Mouse (Mus musculus) forebrain, postnatal 0 days (tissue): ENCODE measurements around the gene Gm10118. TPM values are rescaled to one million over a fixed set of nuclear protein-coding genes. Genes with fewer than 3 reads are reported as not detected.

Experiments
- ATAC-seq: fragments of 200-750 bp; cut with Nextera tagmentation; 2 replicates; pipeline ENCODE4 v1.8.0; 2017; ENCODE audit warnings: mild to moderate bottlenecking, moderate library complexity
- DNase-seq: peaks from one replicate; pipeline ENCODE4 v3.0.0-alpha.2; 2015
- H3K27ac ChIP-seq: fragments of 300-500 bp; sonication (generic); 2 replicates; pipeline ENCODE4 v1.5.1; 2014; ENCODE audit warnings: low read depth, mild to moderate bottlenecking, antibody characterized with exemption, low read length, moderate library complexity, mixed read lengths
- H3K27me3 ChIP-seq: fragments of 300-500 bp; sonication (generic); 2 replicates; pipeline ENCODE4 v1.6.1; 2014; ENCODE audit warnings: mild to moderate bottlenecking, low read length, mixed read lengths; ENCODE audit not compliant: insufficient read depth
- H3K36me3 ChIP-seq: fragments of 300-500 bp; sonication (generic); 2 replicates; pipeline ENCODE4 v1.6.1; 2014; ENCODE audit warnings: mild to moderate bottlenecking, moderate library complexity; ENCODE audit not compliant: insufficient read depth
- H3K4me1 ChIP-seq: fragments of 300-500 bp; sonication (generic); 2 replicates; pipeline ENCODE4 v1.6.1; 2014; ENCODE audit warnings: antibody characterized with exemption; ENCODE audit not compliant: insufficient read depth
- H3K4me2 ChIP-seq: fragments of 300-500 bp; sonication (generic); 2 replicates; pipeline ENCODE4 v1.6.1; 2014; ENCODE audit warnings: low read depth, mild to moderate bottlenecking, moderate library complexity
- H3K4me3 ChIP-seq: fragments of 300-500 bp; sonication (generic); 2 replicates; pipeline ENCODE4 v1.5.1; 2014; ENCODE audit warnings: low read depth, low read length, mixed read lengths
- H3K9ac ChIP-seq: fragments of 300-500 bp; sonication (generic); 2 replicates; pipeline ENCODE4 v1.6.1; 2014; ENCODE audit warnings: mild to moderate bottlenecking
- H3K9me3 ChIP-seq: fragments of 300-500 bp; sonication (generic); 2 replicates; pipeline ENCODE4 v1.6.1; 2016; ENCODE audit warnings: low read length
- CTCF ChIP-seq: sonication (generic); IDR thresholded peaks from 2 replicates; pipeline ENCODE4 v1.5.1; 2016; ENCODE audit warnings: antibody characterized with exemption, control low read depth, low read depth
- WGBS: fragments of 180-500 bp; shearing (Covaris S2); extraction: QIAGEN DNeasy Blood & Tissue Kit; methylation state at CpG from one replicate; pipeline ENCODE4 v1.1.7; 2014; 5-methylcytosine and 5-hydroxymethylcytosine counted together
- polyA plus RNA-seq: library from polyadenylated mRNA; unstranded; fragments of >200 nt; fragmentation: Nextera tagmentation; extraction: Ambion mirVana; gene quantifications from 2 replicates; pipeline ENCODE4 v1.2.1, GENCODE M21; 2015
- total RNA-seq: library from RNA; depleted of rRNA; stranded (reverse); fragments of >200 nt; gene quantifications from 2 replicates; pipeline ENCODE4 v1.2.3, GENCODE M21; 2014; rRNA removed

Gene Gm10118
- total and polyA plus RNA-seq, 2 experiments from 2014 or later = 0.57 to 2.4 TPM

DNA sequence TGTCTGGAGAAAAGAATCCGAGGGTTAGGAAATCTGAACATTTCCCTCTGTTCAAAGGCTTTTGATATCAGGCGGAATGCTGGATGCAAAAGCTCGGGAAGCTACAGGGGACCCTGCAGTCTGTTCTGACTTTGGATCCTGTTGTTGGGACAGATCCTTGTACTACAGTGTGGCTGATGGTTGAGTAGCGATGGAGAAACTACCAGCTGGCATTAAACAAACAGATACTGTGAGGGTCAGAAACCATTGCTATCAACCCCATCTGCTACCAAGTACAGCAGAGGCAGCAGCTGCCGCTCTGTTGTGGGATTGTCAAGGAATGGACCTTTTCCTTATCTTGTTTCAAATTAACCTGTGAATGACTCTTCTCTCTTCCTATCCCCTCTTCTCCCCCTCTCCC is 6.7 kb upstream of the Gm10118 start:
- H3K27me3 ChIP-seq = no peaks in the 10 kb centered on the region
- WGBS = 53% methylated on average over 5 of the region's 5 CpGs
- no peak overlapping the region for H3K9ac ChIP-seq
- H3K4me1 ChIP-seq = no peaks in the 10 kb centered on the region
- no peak for ATAC-seq
- no peaks in the 10 kb centered on the region for H3K9me3 ChIP-seq
- H3K4me3 ChIP-seq = no peak overlapping the region
- H3K4me2 ChIP-seq = no peak overlapping the region
- TF ChIP-seq CTCF = no peak
- no peaks in the 10 kb centered on the region for H3K36me3 ChIP-seq
- no peak overlapping the region for H3K27ac ChIP-seq
- DNase-seq = no peak

DNA sequence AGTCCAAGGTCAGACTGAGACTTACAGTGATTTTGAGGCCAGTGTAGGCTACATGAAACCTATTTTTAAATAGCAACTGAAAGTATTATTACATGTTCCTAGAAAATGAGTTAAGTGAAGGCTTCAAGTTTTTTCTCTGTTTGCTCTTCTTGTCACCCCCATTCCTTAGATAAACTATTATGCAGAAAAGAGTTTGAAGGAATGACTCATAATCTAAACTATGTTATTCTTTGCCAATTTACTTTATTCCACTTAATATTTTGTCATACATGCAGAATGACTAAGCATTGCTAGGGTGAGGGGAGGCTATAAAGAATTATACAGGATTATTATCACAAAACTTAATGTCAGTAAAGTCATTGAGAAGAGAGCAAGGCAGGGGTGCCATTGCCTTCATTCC is 18.4 kb downstream of the Gm10118 start:
- ATAC-seq (no peak), DNase-seq (no peak)
- TF ChIP-seq CTCF = no peak
- no peak overlapping the region for H3K9ac ChIP-seq
- no peaks in the 10 kb centered on the region for H3K27me3 ChIP-seq
- no peaks in the 10 kb centered on the region for H3K9me3 ChIP-seq
- H3K36me3 ChIP-seq = no peaks in the 10 kb centered on the region
- no peak overlapping the region for H3K4me2 ChIP-seq
- H3K27ac ChIP-seq = no peak overlapping the region
- no peak overlapping the region for H3K4me3 ChIP-seq
- no peaks in the 10 kb centered on the region for H3K4me1 ChIP-seq

DNA sequence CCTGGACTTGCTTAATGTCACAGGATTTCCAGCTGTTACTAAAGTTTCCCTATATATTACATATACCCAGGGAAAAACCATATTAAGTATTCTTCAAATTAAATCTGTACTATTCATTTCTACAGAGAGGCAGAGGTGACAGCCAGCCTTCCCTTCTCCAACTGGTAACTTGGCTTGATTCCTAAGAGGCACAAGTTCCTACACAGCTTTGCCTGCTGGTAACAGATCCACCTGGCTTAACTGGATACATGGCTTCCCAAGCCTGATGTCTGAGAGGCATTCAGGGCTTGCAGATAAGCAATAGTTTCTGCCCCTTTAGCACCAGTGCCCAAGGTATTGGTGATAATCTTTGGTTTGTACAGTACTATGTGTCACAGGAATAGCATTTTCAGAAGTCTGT is 27.3 kb downstream of the Gm10118 start:
- ATAC-seq = no peak
- no peak for TF ChIP-seq CTCF
- Histone ChIP-seq H3K27me3 (no peaks in the 10 kb centered on the region), H3K4me1 (no peaks in the 10 kb centered on the region), H3K9me3 (no peaks in the 10 kb centered on the region), H3K4me3 (no peak overlapping the region), H3K4me2 (no peak overlapping the region), H3K9ac (no peak overlapping the region), H3K27ac (no peak overlapping the region), H3K36me3 (no peaks in the 10 kb centered on the region)
- DNase-seq = no peak

DNA sequence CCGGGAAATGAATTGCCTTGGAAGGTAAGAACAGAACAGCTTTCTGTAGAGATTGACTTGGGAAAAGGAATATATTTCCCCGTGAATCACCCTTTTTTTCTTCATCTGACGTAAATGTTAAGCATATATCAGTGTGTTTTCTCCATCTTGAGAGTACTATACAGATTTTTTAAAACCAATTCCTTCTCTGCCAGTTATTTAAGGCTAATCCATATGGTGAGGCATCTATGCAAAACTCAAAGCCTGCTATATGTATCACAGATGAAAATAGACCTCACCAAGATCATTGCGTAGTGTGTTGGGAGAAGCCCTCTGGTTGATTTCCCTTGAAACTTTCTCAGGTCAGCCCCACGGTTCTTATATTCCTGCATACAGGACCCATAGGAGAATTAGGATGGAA is 32.6 kb downstream of the Gm10118 start:
- Histone ChIP-seq H3K27me3 (no peaks in the 10 kb centered on the region), H3K4me3 (no peak overlapping the region), H3K36me3 (no peaks in the 10 kb centered on the region), H3K9ac (no peak overlapping the region), H3K9me3 (no peaks in the 10 kb centered on the region), H3K4me1 (no peaks in the 10 kb centered on the region), H3K27ac (no peak overlapping the region), H3K4me2 (no peak overlapping the region)
- TF ChIP-seq CTCF = no peak
- WGBS = 77% methylated on average over 5 of the region's 5 CpGs
- ATAC-seq (no peak), DNase-seq (no peak)

DNA sequence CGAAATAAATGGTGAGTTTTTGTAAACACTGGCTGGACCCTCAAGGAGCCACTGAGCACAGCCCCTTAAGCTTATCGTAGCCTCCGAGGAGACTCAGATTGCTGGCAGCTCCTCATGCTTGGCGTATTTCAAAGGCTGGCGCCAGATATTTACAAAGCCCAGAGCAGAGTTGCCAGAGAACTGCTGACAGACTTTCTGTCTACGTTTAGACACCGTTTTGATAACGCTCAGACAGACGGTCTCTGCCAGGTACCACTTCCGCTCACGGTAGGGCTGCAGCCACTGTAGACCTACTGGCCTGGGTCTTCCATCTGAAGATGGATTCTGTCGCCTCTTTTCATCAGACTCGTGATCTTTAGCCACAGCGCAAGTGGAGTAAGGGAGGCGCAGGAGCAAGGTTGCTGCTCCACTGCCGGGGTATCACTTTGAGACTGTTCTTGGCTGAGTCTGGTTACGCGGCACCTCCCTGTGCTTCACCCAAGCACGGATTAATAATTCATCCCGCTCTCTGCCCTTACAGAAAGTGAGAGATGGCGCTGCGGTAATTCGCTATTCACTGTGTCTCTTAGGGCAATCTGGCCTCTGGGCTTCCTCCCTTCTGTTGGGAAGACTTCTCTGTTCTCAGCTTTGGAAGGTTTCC is 40.7 kb downstream of the Gm10118 start:
- Histone ChIP-seq H3K9me3 (no peaks in the 10 kb centered on the region), H3K36me3 (no peaks in the 10 kb centered on the region), H3K4me1 (no peaks in the 10 kb centered on the region), H3K27me3 (no peaks in the 10 kb centered on the region), H3K9ac (no peak overlapping the region), H3K4me3 (peak overlapping the region; percentile 11; the same call in 1 of the 2 replicates), H3K4me2 (peak overlapping the region; percentile 44), H3K27ac (no peak overlapping the region)
- DNase-seq (peak; percentile 47), ATAC-seq (peak; percentile 16; the same call in 1 of the 2 replicates)
- WGBS = 66% methylated on average over 23 of the region's 23 CpGs
- no peak for TF ChIP-seq CTCF

DNA sequence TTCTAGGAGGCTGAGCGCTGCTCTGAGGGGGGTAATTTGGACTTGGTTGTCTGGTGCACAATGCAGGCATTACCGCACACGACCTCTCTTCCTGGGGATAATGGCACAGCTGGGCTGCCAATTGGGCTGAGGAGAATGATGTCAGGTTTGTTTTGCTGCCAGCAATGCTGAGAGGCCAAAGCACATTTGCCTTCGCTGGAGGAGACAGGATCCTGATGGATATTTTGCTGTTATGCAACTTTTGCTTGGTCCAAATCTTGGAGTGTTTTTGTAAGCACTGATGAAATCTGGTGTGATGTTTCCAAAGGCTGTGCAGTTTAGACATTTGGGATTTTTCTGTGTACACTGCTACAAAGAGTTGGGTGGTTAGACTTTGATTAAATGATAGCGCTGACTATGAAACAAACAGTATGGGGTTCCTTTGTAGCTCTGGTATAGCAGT is 46.8 kb downstream of the Gm10118 start:
- no peak for TF ChIP-seq CTCF
- peak; percentile 57 for DNase-seq

More for the DNA sequence above, 46.8 kb downstream of the Gm10118 start:
- no peak overlapping the region for H3K4me2 ChIP-seq
- 26% methylated on average over 5 of the region's 5 CpGs for WGBS
- H3K36me3 ChIP-seq = no peaks in the 10 kb centered on the region
- ATAC-seq = peak; percentile 90
- H3K27me3 ChIP-seq = no peaks in the 10 kb centered on the region
- no peaks in the 10 kb centered on the region for H3K4me1 ChIP-seq
- H3K9me3 ChIP-seq = no peaks in the 10 kb centered on the region
- no peak overlapping the region for H3K4me3 ChIP-seq
- no peak overlapping the region for H3K27ac ChIP-seq
- no peak overlapping the region for H3K9ac ChIP-seq

Other genes with a start within 250 kb of the Gm10118 start
- gene Lrrtm3, start 162.8 kb upstream of the Gm10118 start, total RNA-seq = 26.0 and 29.9 TPM in 2 replicates
- gene Lrrtm3, start 162.8 kb upstream of the Gm10118 start, polyA plus RNA-seq = 12.2 and 25.8 TPM in 2 replicates